Mouse (Mus musculus): ENCODE measurements at regions not wholly inside any gene's neighbourhood (a gene's known extent, or its start where the extent isn't known, plus 50 kb on each side); places are given as distances from the start of the nearest gene placed in this dataset.

DNA sequence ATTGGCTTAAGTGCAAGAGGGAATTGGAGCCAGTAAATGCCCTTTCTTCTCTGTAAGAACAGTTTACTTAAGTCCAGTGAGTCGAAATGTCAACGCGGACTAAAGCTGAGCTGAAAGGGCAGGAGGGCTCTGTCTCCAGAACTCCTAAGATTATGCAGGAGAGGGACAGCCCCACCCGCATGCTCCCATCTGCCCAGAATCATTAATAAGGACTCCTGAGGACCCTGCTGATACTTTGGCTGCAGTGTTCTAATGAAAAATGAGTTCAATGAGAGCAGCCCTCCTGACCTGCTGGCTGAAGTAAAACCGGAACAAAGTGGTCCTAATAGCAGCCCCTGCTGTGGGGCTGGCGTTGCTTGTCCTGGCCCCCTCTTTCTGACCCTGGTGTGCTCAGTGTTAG, 187.8 kb downstream of the Ajap1 start:
- no peak overlapping the region for H3K27ac ChIP-seq (ENCODE audit: insufficient read depth, low read depth, low read length)
- H3K4me1 ChIP-seq (ENCODE audit: control insufficient read depth, insufficient read depth, low read length), result no peaks in the 10 kb centered on the region
- TF ChIP-seq POLR2A (IDR thresholded peaks at IDR 0.05; ENCODE audit: borderline replicate concordance, low read depth, low read length), result no peak
- TF ChIP-seq CTCF (IDR thresholded peaks at IDR 0.05; ENCODE audit: low read depth, low read length), result no peak
- H3K4me3 ChIP-seq (ENCODE audit: insufficient read depth, low read length), result no peak overlapping the region

DNA sequence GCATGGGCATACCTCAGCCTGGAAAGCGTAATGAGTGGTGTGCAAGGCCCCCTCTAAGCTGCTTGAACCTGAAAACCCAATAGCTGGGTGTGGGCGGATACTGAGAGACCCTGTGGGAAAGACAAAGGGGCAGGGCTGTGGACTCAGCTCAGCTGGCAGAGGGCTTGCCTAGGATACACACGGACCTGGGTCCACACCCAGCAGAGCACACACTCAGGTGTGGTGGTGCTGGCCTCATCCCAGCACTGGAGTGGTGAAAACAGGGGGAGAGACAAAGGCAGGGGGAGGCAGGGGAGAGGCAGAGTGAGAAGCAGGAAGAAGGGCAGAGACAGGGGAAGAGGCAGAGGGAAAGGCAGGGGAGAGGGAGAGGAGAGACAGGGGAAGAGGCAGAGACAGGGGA, 189.5 kb downstream of the Ajap1 start:
- H3K27ac ChIP-seq (ENCODE audit: insufficient read depth, low read depth, low read length), result no peak overlapping the region
- no peak for TF ChIP-seq CTCF (IDR thresholded peaks at IDR 0.05; ENCODE audit: low read depth, low read length)
- no peak for TF ChIP-seq POLR2A (IDR thresholded peaks at IDR 0.05; ENCODE audit: borderline replicate concordance, low read depth, low read length)
- no peak overlapping the region for H3K4me3 ChIP-seq (ENCODE audit: insufficient read depth, low read length)
- no peaks in the 10 kb centered on the region for H3K4me1 ChIP-seq (ENCODE audit: control insufficient read depth, insufficient read depth, low read length)

DNA sequence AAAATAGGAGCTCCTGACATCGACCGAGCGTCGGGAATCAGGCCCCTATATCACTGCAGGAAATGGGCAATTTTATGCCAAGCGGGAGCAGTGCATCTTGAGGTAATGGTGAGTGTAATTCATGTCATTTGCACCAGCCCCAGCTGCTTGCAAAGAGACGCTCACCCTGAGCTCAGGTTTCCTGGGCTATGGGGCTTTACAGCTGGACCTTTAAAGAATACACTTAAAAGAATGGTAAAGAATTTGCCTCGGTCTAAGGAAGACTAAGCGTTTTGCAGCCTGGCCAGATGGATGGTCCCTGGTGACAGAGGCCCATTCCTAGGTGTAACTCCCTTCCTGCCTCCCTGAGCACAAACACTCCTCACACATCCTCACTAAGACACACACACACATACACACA, 194.2 kb downstream of the Ajap1 start:
- Histone ChIP-seq H3K4me1 (ENCODE audit: control insufficient read depth, insufficient read depth, low read length) (no peaks in the 10 kb centered on the region), H3K27ac (ENCODE audit: insufficient read depth, low read depth, low read length) (no peak overlapping the region), H3K4me3 (ENCODE audit: insufficient read depth, low read length) (no peak overlapping the region)
- no peak for TF ChIP-seq POLR2A (IDR thresholded peaks at IDR 0.05; ENCODE audit: borderline replicate concordance, low read depth, low read length)
- TF ChIP-seq CTCF (IDR thresholded peaks at IDR 0.05; ENCODE audit: low read depth, low read length), result no peak

DNA sequence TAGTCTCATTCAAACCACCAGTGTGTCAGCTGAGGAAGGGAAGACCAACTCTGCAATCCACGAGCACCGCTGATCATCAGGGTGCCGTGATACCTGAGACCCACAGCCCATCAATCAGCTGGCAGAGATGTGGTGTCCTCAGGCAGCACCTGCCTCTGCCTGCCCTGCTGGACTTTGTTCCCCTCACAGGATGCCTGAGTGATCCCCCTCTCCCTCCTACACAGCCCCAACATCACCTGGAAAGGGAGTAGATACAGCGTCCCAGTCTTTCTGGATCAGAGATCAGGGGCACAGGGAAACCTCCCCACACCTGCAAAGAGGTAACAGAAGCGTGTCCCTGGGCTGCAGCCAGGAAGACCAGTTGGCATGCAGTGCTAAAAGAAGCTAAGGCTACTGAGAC, 198.4 kb downstream of the Ajap1 start:
- H3K4me3 ChIP-seq (ENCODE audit: insufficient read depth, low read length), result no peak overlapping the region
- no peaks in the 10 kb centered on the region for H3K4me1 ChIP-seq (ENCODE audit: control insufficient read depth, insufficient read depth, low read length)
- TF ChIP-seq CTCF (IDR thresholded peaks at IDR 0.05; ENCODE audit: low read depth, low read length) (no peak), POLR2A (IDR thresholded peaks at IDR 0.05; ENCODE audit: borderline replicate concordance, low read depth, low read length) (no peak)
- no peak overlapping the region for H3K27ac ChIP-seq (ENCODE audit: insufficient read depth, low read depth, low read length)

DNA sequence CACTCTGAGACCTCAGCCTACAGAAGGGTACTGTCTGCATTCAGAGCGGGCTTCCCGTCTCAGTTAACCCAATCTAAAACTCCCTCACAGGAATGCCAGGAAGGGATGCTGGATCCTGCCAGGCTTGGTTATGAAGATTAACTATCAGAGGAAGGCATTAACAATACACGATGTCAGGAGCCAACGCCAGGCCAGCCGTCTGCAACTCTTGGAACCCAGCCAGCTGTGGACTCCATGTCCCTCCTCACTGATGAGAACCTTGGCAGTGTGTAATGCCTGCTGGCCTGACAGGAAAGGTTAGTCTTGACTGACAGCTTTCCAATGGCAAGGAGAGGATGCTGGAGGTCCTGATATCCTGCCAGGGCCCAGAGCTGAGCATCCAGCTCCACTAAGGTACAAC, 206.0 kb downstream of the Ajap1 start:
- TF ChIP-seq CTCF (IDR thresholded peaks at IDR 0.05; ENCODE audit: low read depth, low read length) (no peak), POLR2A (IDR thresholded peaks at IDR 0.05; ENCODE audit: borderline replicate concordance, low read depth, low read length) (no peak)
- H3K4me1 ChIP-seq (ENCODE audit: control insufficient read depth, insufficient read depth, low read length), result no peaks in the 10 kb centered on the region
- no peak overlapping the region for H3K4me3 ChIP-seq (ENCODE audit: insufficient read depth, low read length)
- no peak overlapping the region for H3K27ac ChIP-seq (ENCODE audit: insufficient read depth, low read depth, low read length)

DNA sequence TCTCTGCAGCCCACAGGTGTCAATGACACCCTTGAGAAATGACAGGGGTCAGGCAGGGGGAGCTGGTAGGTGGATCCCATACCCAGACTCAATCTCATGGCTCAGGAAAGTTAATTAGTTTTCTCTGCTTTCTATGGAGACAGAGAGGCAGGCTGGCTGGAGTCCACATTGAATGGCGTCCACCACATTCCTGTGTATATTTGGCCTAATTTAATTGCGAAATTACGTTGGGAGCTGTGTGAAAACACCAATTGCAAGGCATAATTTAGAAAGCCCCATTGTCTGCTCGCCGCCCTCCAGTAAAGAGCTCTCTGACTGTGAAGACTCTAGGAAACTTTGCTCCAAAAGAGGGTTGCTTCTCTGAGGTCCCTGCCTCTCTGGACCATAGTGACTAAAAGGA, 211.2 kb downstream of the Ajap1 start:
- Histone ChIP-seq H3K4me3 (ENCODE audit: insufficient read depth, low read length) (no peak overlapping the region), H3K27ac (ENCODE audit: insufficient read depth, low read depth, low read length) (no peak overlapping the region), H3K4me1 (ENCODE audit: control insufficient read depth, insufficient read depth, low read length) (no peaks in the 10 kb centered on the region)
- TF ChIP-seq POLR2A (IDR thresholded peaks at IDR 0.05; ENCODE audit: borderline replicate concordance, low read depth, low read length) (no peak), CTCF (IDR thresholded peaks at IDR 0.05; ENCODE audit: low read depth, low read length) (no peak)

DNA sequence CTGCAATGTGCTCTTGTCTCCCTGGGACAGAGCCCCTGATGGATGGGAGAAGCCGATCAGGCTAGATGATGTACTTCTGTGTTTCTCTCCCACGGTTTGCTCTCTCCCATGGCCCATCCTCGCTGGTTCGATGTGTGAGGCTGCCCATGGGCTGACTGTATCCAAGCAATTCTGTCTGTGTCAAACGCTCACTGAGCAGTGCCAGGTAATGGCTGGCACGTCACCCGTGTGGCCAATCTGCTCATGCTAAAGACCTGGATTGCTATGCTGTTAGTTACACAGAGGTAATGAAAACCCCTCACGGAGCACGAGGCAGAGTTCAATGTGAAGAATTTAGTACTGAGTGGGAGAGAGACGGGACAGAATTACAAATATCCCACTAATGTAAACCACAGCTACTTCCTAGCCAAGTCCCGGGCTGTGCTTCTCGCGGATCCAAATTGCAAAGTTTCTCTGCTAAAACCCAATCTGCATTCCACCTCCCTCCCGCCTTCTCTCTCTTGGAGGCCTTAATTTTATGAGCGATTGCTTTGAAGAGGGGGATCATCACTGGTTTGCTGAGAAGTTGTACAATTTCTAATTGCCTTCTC, 219.3 kb downstream of the Ajap1 start:
- TF ChIP-seq POLR2A (IDR thresholded peaks at IDR 0.05; ENCODE audit: borderline replicate concordance, low read depth, low read length) (no peak), CTCF (IDR thresholded peaks at IDR 0.05; ENCODE audit: low read depth, low read length) (no peak)
- Histone ChIP-seq H3K4me3 (ENCODE audit: insufficient read depth, low read length) (no peak overlapping the region), H3K4me1 (ENCODE audit: control insufficient read depth, insufficient read depth, low read length) (no peaks in the 10 kb centered on the region), H3K27ac (ENCODE audit: insufficient read depth, low read depth, low read length) (no peak overlapping the region)

DNA sequence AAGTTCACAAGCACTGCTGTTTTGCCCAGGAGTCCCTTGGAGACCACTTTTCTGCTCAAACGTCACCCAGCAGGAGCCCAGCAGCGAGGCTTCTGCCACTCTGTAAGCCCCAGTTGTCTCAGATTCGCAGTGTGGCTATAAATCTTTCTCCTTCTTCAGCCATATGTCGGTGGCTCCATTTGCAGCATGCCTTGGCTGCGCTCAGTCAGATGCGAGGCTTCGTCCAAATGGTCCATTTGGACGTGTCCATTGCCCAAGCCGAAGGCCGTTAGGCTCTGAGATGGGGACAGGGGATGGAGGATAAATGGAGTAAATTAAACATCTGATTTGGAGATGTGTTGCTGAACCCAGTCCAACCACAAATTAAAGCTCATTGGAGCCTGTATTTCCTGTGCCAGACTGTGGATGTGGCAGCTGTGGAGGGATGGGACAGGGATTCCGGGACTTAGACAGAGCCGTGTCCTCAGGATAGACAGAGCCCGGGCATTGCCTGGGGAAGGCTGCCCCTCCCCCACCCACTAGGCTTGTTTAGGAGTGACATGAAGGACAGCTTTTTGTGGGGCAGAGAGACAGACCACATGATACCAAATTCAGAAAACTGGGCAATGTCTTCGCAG, 221.6 kb downstream of the Ajap1 start:
- TF ChIP-seq POLR2A (IDR thresholded peaks at IDR 0.05; ENCODE audit: borderline replicate concordance, low read depth, low read length) (no peak), CTCF (IDR thresholded peaks at IDR 0.05; ENCODE audit: low read depth, low read length) (no peak)
- no peak overlapping the region for H3K27ac ChIP-seq (ENCODE audit: insufficient read depth, low read depth, low read length)
- no peaks in the 10 kb centered on the region for H3K4me1 ChIP-seq (ENCODE audit: control insufficient read depth, insufficient read depth, low read length)
- H3K4me3 ChIP-seq (ENCODE audit: insufficient read depth, low read length), result no peak overlapping the region

DNA sequence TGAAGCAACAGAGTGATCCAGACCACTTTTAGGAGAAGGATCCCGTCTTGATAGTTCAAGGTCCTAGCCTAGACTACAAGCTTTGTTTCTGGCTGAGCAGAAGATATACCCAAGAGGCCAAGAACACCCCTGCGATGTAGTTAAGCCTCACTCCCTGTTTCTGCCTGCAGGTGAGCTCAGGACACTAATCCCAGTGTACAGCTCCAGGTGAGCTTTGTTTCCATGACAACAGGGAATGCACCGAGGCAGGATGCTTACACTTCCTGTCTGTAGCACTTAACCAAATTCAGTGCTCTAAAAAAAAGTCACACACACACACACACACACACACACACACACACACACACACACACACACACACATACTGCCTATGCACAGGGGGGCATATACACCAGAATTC, 230.7 kb downstream of the Ajap1 start:
- TF ChIP-seq CTCF (IDR thresholded peaks at IDR 0.05; ENCODE audit: low read depth, low read length) (no peak), POLR2A (IDR thresholded peaks at IDR 0.05; ENCODE audit: borderline replicate concordance, low read depth, low read length) (no peak)
- no peak overlapping the region for H3K4me3 ChIP-seq (ENCODE audit: insufficient read depth, low read length)
- no peaks in the 10 kb centered on the region for H3K4me1 ChIP-seq (ENCODE audit: control insufficient read depth, insufficient read depth, low read length)
- no peak overlapping the region for H3K27ac ChIP-seq (ENCODE audit: insufficient read depth, low read depth, low read length)

DNA sequence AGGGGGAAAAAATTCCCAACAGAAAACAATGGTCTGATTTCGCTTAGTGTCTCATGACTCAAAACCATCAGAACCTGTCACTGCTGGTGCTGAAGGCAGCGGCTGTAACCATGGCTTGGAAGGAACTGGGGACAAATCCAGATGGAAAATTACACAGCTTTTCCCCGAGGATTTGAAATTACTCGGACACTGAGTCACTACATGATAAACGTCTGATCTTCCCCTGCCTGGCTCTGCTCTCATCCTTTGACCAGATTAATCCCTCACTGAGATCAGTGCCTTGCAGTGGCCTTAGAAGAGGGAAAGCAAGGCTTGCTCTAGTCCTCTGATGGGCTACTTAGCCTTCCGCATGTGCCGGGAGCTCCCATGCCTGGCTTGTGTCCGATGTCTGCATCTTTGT, 231.3 kb downstream of the Ajap1 start:
- Histone ChIP-seq H3K4me3 (ENCODE audit: insufficient read depth, low read length) (no peak overlapping the region), H3K4me1 (ENCODE audit: control insufficient read depth, insufficient read depth, low read length) (no peaks in the 10 kb centered on the region), H3K27ac (ENCODE audit: insufficient read depth, low read depth, low read length) (no peak overlapping the region)
- no peak for TF ChIP-seq CTCF (IDR thresholded peaks at IDR 0.05; ENCODE audit: low read depth, low read length)
- TF ChIP-seq POLR2A (IDR thresholded peaks at IDR 0.05; ENCODE audit: borderline replicate concordance, low read depth, low read length), result no peak
